Mouse (Mus musculus): ENCODE results near the gene Zfp330.

Zfp330 gene

GRCm38 (mm10) chr8:82774093-82774422, at the start of gene Zfp330:
Zfp330 (minus strand) TSS chr8:82774160.
- peak; percentile 90 for DNase-seq

- no peak for DNase-seq
Observed at GRCm38 (mm10) chr8:82777945-82778344, 4.0 kb upstream of the Zfp330 start.

GRCm38 (mm10) chr8:82777406-82777805, 3.4 kb upstream of the Zfp330 start:
- DNase-seq, result no peak

- peak; percentile 8 for DNase-seq
Observed at GRCm38 (mm10) chr8:82774482-82774881, 522 bp upstream of the Zfp330 start.

GRCm38 (mm10) chr8:82773332-82774092, 448 bp downstream of the Zfp330 start:
- no peak for DNase-seq

- DNase-seq, result no peak
Observed at GRCm38 (mm10) chr8:82770886-82771285, 3.1 kb downstream of the Zfp330 start.

GRCm38 (mm10) chr8:82759071-82759470, 14.9 kb downstream of the Zfp330 start:
- DNase-seq, result no peak

GRCm38 (mm10) chr8:82754946-82755345, 19.0 kb downstream of the Zfp330 start:
- DNase-seq, result no peak

- no peak for DNase-seq
Observed at GRCm38 (mm10) chr8:82746617-82747016, 27.3 kb downstream of the Zfp330 start.

- DNase-seq, result peak; percentile 65
Observed at GRCm38 (mm10) chr8:82743905-82744904, 29.8 kb downstream of the Zfp330 start.

Data from right cerebral cortex, postnatal 25 days (tissue).